Mouse (Mus musculus) small intestine, adult 2 months (tissue): ENCODE measurements around the gene Foxo6.

Experiments
- CTCF ChIP-seq: fragments of 200-500 bp; IDR thresholded peaks from 2 replicates; pipeline ENCODE4 v1.5.1; 2012; ENCODE audit warnings: low read depth, mild to moderate bottlenecking, control low read depth, inconsistent platforms, low read length, moderate library complexity, mixed read lengths; ENCODE audit not compliant: insufficient replicate concordance, insufficient read length; ENCODE audit errors: extremely low read depth
- POLR2A ChIP-seq: fragments of 200-500 bp; IDR thresholded peaks from 2 replicates; pipeline ENCODE4 v1.6.1; 2012; ENCODE audit warnings: low read depth, mild to moderate bottlenecking, control low read depth, inconsistent platforms, low read length, moderate library complexity

GRCm38 (mm10) chr4:120267136-120267535 is 20.0 kb downstream of the Foxo6 start:
- TF ChIP-seq POLR2A (no peak), CTCF (no peak)
